Mouse (Mus musculus) olfactory bulb, adult 2 months (tissue): Measurements from ENCODE around the gene Cldn22.

Experiments used
- CTCF ChIP-seq: fragments of 200-500 bp; IDR thresholded peaks from 2 replicates; pipeline ENCODE4 v1.5.1; 2012; ENCODE audit warnings: low read depth, mild to moderate bottlenecking, low read length, moderate library complexity; ENCODE audit not compliant: insufficient read depth
- POLR2A ChIP-seq: fragments of 200-500 bp; IDR thresholded peaks from 2 replicates; pipeline ENCODE4 v1.6.1; 2012; ENCODE audit warnings: mild to moderate bottlenecking, low read depth, low read length, moderate library complexity; ENCODE audit not compliant: insufficient read depth

GRCm38 (mm10) chr8:47851824-47852502 is 27.7 kb downstream of the Cldn22 start:
- TF ChIP-seq POLR2A, result no peak
- no peak for TF ChIP-seq CTCF
